Mouse (Mus musculus): ENCODE data around the gene Rab3a. TPM values are rescaled to one million over a fixed set of nuclear protein-coding genes. Genes with fewer than 3 reads are reported as not detected.

Rab3a gene
- polyA plus RNA-seq, 1 experiment from 2014 or later: 355 TPM

DNA sequence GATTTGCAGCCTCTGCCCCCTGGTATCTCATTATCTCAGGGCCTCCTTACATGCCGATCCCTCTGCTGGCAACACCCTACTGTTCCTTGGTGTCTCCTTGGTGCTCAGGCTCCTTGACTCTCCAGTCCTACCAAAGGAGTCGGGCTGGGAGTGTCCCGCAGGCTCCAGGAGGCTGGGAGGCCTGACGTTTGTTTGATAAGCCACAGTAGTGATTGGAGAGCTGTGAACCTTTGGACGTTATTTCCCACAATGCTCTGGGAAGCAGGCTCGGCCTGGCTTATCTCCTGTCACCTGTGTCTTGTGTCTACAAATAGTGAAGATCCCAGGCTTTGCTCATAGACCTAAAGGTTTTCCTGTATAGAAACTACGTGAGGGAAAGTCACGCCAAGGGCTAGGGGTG is 9.5 kb downstream of the Rab3a start:
- Histone ChIP-seq H3K4me3 (no peak overlapping the region), H3K4me1 (replicated peaks) (peaks cover 32% of the 10 kb centered on the region), H3K27me3 (peaks cover 30% of the 10 kb centered on the region), H3K36me3 (peaks cover 26% of the 10 kb centered on the region), H3K9ac (no peak overlapping the region), H3K27ac (no peak overlapping the region), H3K4me2 (no peak overlapping the region), H3K9me3 (no peaks in the 10 kb centered on the region)
- ATAC-seq (ENCODE audit: low FRiP score): no peak
- 86% methylated on average over 8 of the region's 8 CpGs for WGBS

DNA sequence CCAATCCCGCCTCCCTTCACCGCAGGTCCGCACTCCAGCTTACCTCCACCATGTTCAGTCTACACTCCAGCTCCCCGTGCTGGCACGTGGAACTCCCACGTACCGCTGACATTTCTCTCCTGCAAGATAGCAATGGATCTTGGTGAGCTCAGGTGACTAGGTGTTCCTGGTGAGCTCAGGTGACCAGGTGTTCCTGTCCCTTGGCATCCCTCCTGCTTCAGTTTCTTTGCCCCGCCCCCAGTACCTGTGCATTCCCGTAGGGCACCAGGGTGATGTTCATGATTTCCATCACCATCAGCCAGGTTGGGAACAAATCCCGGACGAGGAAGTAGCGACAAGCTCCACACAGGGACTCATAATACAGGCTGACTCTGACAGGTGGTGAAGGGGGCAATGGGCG is 10.2 kb downstream of the Rab3a start:
- H3K27me3 ChIP-seq: peaks cover 30% of the 10 kb centered on the region
- no peak overlapping the region for H3K4me3 ChIP-seq
- no peaks in the 10 kb centered on the region for H3K9me3 ChIP-seq
- H3K4me2 ChIP-seq: no peak overlapping the region
- no peak overlapping the region for H3K27ac ChIP-seq
- 93% methylated on average over 13 of the region's 13 CpGs for WGBS
- H3K4me1 ChIP-seq (replicated peaks): peaks cover 28% of the 10 kb centered on the region
- H3K36me3 ChIP-seq: peaks cover 28% of the 10 kb centered on the region
- ATAC-seq (ENCODE audit: low FRiP score): no peak
- H3K9ac ChIP-seq: no peak overlapping the region

- no peak for ATAC-seq (ENCODE audit: low FRiP score)
- Histone ChIP-seq H3K4me1 (replicated peaks) (peaks cover 24% of the 10 kb centered on the region), H3K9ac (peak overlapping the region; percentile 60; the same call in 1 of the 2 replicates), H3K9me3 (no peaks in the 10 kb centered on the region), H3K4me3 (no peak overlapping the region), H3K27ac (no peak overlapping the region), H3K4me2 (peak overlapping the region; percentile 53), H3K27me3 (peaks cover 30% of the 10 kb centered on the region), H3K36me3 (peaks cover 35% of the 10 kb centered on the region)
- WGBS: 81% methylated on average over 9 of the region's 9 CpGs
Measured at GRCm38 (mm10) chr8:70765329-70765728, 10.8 kb downstream of the Rab3a start.

GRCm38 (mm10) chr8:70765838-70766570 is 11.5 kb downstream of the Rab3a start:
- Histone ChIP-seq H3K4me2 (peak overlapping the region; percentile 53), H3K27ac (no peak overlapping the region), H3K27me3 (peaks cover 30% of the 10 kb centered on the region), H3K4me3 (peak overlapping the region; percentile 22), H3K4me1 (replicated peaks) (peaks cover 22% of the 10 kb centered on the region), H3K36me3 (peaks cover 41% of the 10 kb centered on the region), H3K9me3 (no peaks in the 10 kb centered on the region), H3K9ac (peak overlapping the region; percentile 60)
- ATAC-seq (ENCODE audit: low FRiP score): no peak
- WGBS: 3% methylated on average over 34 of the region's 34 CpGs

- Histone ChIP-seq H3K4me3 (peak overlapping the region; percentile 22), H3K9me3 (no peaks in the 10 kb centered on the region), H3K4me1 (replicated peaks) (peaks cover 24% of the 10 kb centered on the region), H3K27ac (no peak overlapping the region), H3K9ac (peak overlapping the region; percentile 60), H3K27me3 (peaks cover 30% of the 10 kb centered on the region), H3K36me3 (peaks cover 49% of the 10 kb centered on the region), H3K4me2 (peak overlapping the region; percentile 53)
- no peak for ATAC-seq (ENCODE audit: low FRiP score)
- WGBS: 10% methylated on average over 21 of the region's 21 CpGs
Measured at GRCm38 (mm10) chr8:70766571-70767440, 12.3 kb downstream of the Rab3a start.

GRCm38 (mm10) chr8:70767503-70767902 is 13.0 kb downstream of the Rab3a start:
- Histone ChIP-seq H3K4me2 (no peak overlapping the region), H3K9me3 (no peaks in the 10 kb centered on the region), H3K36me3 (peaks cover 56% of the 10 kb centered on the region), H3K27ac (no peak overlapping the region), H3K4me3 (no peak overlapping the region), H3K4me1 (replicated peaks) (peaks cover 30% of the 10 kb centered on the region), H3K9ac (no peak overlapping the region), H3K27me3 (peaks cover 30% of the 10 kb centered on the region)
- no peak for ATAC-seq (ENCODE audit: low FRiP score)
- 76% methylated on average over 6 of the region's 6 CpGs for whole genome bisulfite sequencing

DNA sequence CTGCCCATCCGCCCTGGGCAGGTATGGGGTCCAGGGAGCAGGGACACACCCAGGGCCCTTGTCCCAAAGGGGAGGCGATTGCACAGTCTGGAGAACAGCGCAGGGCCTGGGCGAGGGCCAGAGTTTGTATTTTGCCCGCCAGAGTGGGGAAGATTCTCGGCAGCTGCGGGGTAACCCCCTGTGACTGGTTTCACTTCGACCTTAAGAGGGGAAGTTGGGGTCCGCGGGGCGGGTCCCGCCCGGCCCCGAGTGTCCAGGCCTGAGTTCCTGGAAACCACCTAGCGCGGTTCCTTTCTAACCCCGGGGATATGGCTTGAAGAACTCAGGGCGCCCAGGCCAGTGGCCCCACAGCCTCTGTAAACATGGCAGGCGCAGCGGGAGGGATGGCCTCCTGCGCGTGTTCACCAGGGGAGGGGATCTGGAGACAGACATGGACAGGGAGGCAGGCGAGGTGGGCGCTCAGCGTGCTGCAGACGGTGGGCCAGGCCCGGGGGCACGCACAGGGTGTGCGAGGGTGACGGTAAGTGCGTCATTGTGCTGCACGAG is 13.8 kb downstream of the Rab3a start:
- Histone ChIP-seq H3K9me3 (no peaks in the 10 kb centered on the region), H3K9ac (no peak overlapping the region), H3K4me1 (replicated peaks) (peaks cover 38% of the 10 kb centered on the region), H3K27me3 (peaks cover 30% of the 10 kb centered on the region), H3K4me2 (no peak overlapping the region), H3K4me3 (no peak overlapping the region), H3K36me3 (peaks cover 64% of the 10 kb centered on the region), H3K27ac (no peak overlapping the region)
- 96% methylated on average over 32 of the region's 32 CpGs for WGBS
- no peak for ATAC-seq (ENCODE audit: low FRiP score)

DNA sequence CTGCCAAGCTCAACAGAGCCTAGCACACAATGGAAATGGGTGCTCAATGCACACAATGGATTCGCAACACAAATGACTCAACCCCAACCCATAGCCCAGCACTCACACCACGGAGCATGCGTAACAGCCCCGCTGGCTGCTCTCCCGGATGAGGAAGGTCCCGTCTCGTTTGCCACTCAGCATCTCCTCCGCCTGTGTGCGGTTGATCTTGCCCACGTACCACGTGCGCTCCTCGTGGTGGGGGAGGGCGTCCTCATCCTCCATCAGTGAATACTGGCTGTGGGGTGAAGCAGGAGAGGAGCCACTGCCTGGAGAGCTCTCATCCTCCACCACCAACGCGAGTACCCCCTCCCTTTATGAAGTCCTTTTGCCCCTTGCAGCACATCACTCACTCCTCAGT is 14.5 kb downstream of the Rab3a start:
- H3K9ac ChIP-seq: no peak overlapping the region
- H3K4me3 ChIP-seq: no peak overlapping the region
- H3K27ac ChIP-seq: no peak overlapping the region
- peak; percentile 17 for ATAC-seq (ENCODE audit: low FRiP score)
- peaks cover 45% of the 10 kb centered on the region for H3K4me1 ChIP-seq (replicated peaks)
- H3K4me2 ChIP-seq: no peak overlapping the region
- peaks cover 71% of the 10 kb centered on the region for H3K36me3 ChIP-seq
- H3K27me3 ChIP-seq: peaks cover 30% of the 10 kb centered on the region
- H3K9me3 ChIP-seq: no peaks in the 10 kb centered on the region
- WGBS: 87% methylated on average over 16 of the region's 16 CpGs

DNA sequence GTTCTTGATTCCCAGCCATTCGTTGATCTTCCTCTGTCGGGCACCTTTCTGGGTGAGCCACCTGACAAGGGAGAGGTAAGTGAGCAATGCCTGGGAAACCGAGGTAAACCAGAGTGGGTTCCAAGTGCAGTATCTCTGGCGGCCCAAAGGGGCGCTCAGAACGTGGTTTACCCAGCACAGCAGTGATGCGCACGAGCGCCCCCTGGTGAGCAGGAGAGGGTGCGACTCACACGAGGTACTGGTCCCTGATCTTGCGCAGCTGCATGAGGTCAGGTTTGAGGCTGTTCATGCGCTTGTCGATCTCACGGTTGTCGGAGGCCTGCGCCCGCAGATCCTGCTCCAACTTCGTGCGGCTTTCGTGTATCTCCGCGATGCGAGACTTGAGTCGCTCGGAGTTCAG is 14.9 kb downstream of the Rab3a start:
- peaks cover 30% of the 10 kb centered on the region for H3K27me3 ChIP-seq
- peaks cover 49% of the 10 kb centered on the region for H3K4me1 ChIP-seq (replicated peaks)
- peaks cover 73% of the 10 kb centered on the region for H3K36me3 ChIP-seq
- H3K27ac ChIP-seq: no peak overlapping the region
- no peak overlapping the region for H3K4me2 ChIP-seq
- 8% methylated on average over 26 of the region's 26 CpGs for WGBS
- H3K4me3 ChIP-seq: no peak overlapping the region
- peak; percentile 62 for ATAC-seq (ENCODE audit: low FRiP score)
- H3K9ac ChIP-seq: no peak overlapping the region
- H3K9me3 ChIP-seq: no peaks in the 10 kb centered on the region

- Histone ChIP-seq H3K36me3 (peaks cover 73% of the 10 kb centered on the region), H3K4me1 (replicated peaks) (peaks cover 54% of the 10 kb centered on the region), H3K27ac (no peak overlapping the region), H3K4me3 (no peak overlapping the region), H3K27me3 (peaks cover 30% of the 10 kb centered on the region), H3K9ac (no peak overlapping the region), H3K4me2 (no peak overlapping the region), H3K9me3 (no peaks in the 10 kb centered on the region)
- ATAC-seq (ENCODE audit: low FRiP score): no peak
- WGBS: 73% methylated on average over 12 of the region's 12 CpGs
Measured at GRCm38 (mm10) chr8:70769858-70770257, 15.4 kb downstream of the Rab3a start.

DNA sequence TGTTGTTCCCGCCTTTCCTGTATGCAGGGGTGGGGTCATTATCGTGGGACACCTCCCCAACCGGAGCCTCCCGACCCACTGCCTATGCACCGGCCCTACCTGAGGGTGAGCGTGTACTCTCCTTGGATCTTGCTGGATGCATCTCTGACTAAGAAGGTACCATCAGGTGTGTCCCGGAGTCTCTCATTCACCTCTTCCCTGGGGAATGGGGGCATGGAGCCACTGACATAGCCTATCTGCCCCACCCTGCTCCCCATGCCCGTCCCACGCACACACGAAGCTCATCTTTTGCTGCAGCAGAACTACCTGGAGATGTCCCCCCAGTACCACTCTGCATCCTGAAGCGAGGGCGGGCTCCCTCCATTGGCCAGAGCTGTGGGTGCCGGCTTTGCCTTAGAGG is 16.3 kb downstream of the Rab3a start:
- H3K4me1 ChIP-seq (replicated peaks): peaks cover 61% of the 10 kb centered on the region
- 97% methylated on average over 13 of the region's 13 CpGs for WGBS

DNA sequence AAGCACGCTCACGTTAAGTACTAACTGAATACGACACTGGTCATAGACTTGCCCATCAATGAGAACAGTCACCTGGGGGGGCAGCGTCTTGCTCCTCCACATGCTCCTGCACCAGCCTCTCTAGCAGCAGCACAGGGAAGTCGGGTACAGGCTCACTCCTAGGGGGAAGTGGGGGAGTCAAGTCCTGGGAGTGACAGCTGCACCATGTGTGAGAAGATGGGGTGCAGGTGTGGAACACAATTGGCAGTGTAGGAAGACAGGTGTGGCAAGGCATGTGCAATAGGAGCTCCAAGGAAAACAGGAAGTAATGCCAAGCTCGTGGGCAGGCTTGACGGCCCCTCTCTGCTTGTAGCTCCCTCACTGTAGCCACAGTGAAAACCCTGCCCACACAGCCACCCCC is 16.7 kb downstream of the Rab3a start:
- Histone ChIP-seq H3K27ac (no peak overlapping the region), H3K27me3 (peaks cover 23% of the 10 kb centered on the region), H3K4me2 (no peak overlapping the region), H3K9me3 (no peaks in the 10 kb centered on the region), H3K4me1 (replicated peaks) (peaks cover 59% of the 10 kb centered on the region), H3K4me3 (no peak overlapping the region), H3K9ac (no peak overlapping the region; the same call in 1 of the 2 replicates), H3K36me3 (peaks cover 73% of the 10 kb centered on the region)
- ATAC-seq (ENCODE audit: low FRiP score): no peak
- 94% methylated on average over 7 of the region's 7 CpGs for WGBS

More for the DNA sequence above, 16.3 kb downstream of the Rab3a start:
- ATAC-seq (ENCODE audit: low FRiP score): no peak
- peaks cover 28% of the 10 kb centered on the region for H3K27me3 ChIP-seq
- no peak overlapping the region for H3K4me2 ChIP-seq
- no peaks in the 10 kb centered on the region for H3K9me3 ChIP-seq
- no peak overlapping the region for H3K4me3 ChIP-seq
- H3K36me3 ChIP-seq: peaks cover 73% of the 10 kb centered on the region
- H3K9ac ChIP-seq: no peak overlapping the region
- H3K27ac ChIP-seq: no peak overlapping the region
